In the genomic region with DNA sequence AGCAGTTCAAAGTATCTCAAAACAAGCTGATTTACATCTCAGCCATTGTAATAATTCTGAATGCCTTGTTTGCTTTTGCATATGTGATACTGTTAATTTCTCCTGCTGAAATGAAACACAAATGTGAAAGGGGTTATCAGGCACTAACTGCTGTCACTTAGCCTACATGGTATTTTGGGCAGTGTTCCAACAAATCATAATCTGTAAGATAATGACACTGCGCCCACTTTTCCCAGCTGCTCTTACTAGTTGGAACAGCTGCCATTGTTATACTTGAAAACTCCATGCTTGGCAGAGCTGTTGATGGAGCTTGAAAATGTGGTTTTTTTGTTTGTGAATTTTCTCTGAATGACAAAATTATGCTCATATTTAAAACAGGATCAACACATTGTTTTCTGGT, we compare ENCODE assay signal across 19 mouse cellular contexts.
DNase-seq lines count a peak whose midpoint lies in the region; ATAC-seq and TF ChIP-seq lines count a peak whose summit lies in the region.
"Had no signal": no experiment of that assay in that cellular context is flagged by ENCODE, and none has a peak within 500 bp of the region (broad histone marks: within the 10 kb centered on the region; RNA-seq: fewer than 3 reads in every experiment).

No protein-coding gene starts in this region.

- no peak overlapping the region for H3K4me3 ChIP-seq in embryonic facial prominence, embryonic 14.5 days (ENCODE audit: low read depth, low read length)
- no peak overlapping the region for H3K4me3 ChIP-seq in embryonic facial prominence, embryonic 10.5 days
- H3K4me3 ChIP-seq in lung, embryonic 14.5 days (ENCODE audit: low read depth, low read length): no peak overlapping the region
- H3K4me3 ChIP-seq in kidney, adult 2 months (ENCODE audit: insufficient read depth, low read depth, low read length): no peak overlapping the region
- H3K4me3 ChIP-seq: embryonic facial prominence, embryonic 15.5 days; hindbrain, embryonic 15.5 days; liver, embryonic 15.5 days; megakaryocyte, embryonic 14.5 days; neural tube, embryonic 12.5 days had no signal

- no peak for TF ChIP-seq POLR2A in kidney, adult 2 months (IDR thresholded peaks at IDR 0.05; ENCODE audit: low read depth, low read length)

- 79% methylated on average over 1 of the region's 1 CpGs for WGBS in embryonic facial prominence, embryonic 14.5 days
- 96% methylated on average over 1 of the region's 1 CpGs for WGBS in embryonic facial prominence, embryonic 10.5 days
- WGBS in lung, embryonic 14.5 days: 54% methylated on average over 1 of the region's 1 CpGs
- 98% methylated on average over 1 of the region's 1 CpGs for WGBS in kidney, adult 2 months

- no peak overlapping the region for H3K9ac ChIP-seq in embryonic facial prominence, embryonic 14.5 days (ENCODE audit: low read depth, low read length)
- H3K9ac ChIP-seq in lung, embryonic 14.5 days: no peak overlapping the region
- H3K9ac ChIP-seq: embryonic facial prominence, embryonic 15.5 days; hindbrain, embryonic 15.5 days; liver, embryonic 15.5 days; neural tube, embryonic 12.5 days had no signal

- ATAC-seq in embryonic facial prominence, embryonic 14.5 days (ENCODE audit: low read depth): no peak
- ATAC-seq in lung, embryonic 14.5 days (ENCODE audit: insufficient read depth): no peak; the same call in 1 of the 2 replicates

- H3K9me3 ChIP-seq in embryonic facial prominence, embryonic 14.5 days (ENCODE audit: control insufficient read depth, low read length): no peaks in the 10 kb centered on the region
- H3K9me3 ChIP-seq in embryonic facial prominence, embryonic 10.5 days: no peaks in the 10 kb centered on the region
- no peaks in the 10 kb centered on the region for H3K9me3 ChIP-seq in lung, embryonic 14.5 days (ENCODE audit: low read depth, low read length)
- H3K9me3 ChIP-seq: embryonic facial prominence, embryonic 15.5 days; hindbrain, embryonic 15.5 days; liver, embryonic 15.5 days; megakaryocyte, embryonic 14.5 days; neural tube, embryonic 12.5 days had no signal

- no peaks in the 10 kb centered on the region for H3K27me3 ChIP-seq in embryonic facial prominence, embryonic 14.5 days (replicated peaks; ENCODE audit: control insufficient read depth, insufficient read depth, low read length)
- no peaks in the 10 kb centered on the region for H3K27me3 ChIP-seq in embryonic facial prominence, embryonic 10.5 days (replicated peaks; ENCODE audit: low read depth, poor library complexity, severe bottlenecking)
- no peaks in the 10 kb centered on the region for H3K27me3 ChIP-seq in lung, embryonic 14.5 days (ENCODE audit: insufficient read depth, low read length)
- H3K27me3 ChIP-seq in kidney, adult 2 months (replicated peaks; ENCODE audit: control insufficient read depth, insufficient read depth, low read length): no peaks in the 10 kb centered on the region
- H3K27me3 ChIP-seq: embryonic facial prominence, embryonic 15.5 days; hindbrain, embryonic 15.5 days; liver, embryonic 15.5 days; megakaryocyte, embryonic 14.5 days; neural tube, embryonic 12.5 days had no signal

- no peak overlapping the region for H3K27ac ChIP-seq in embryonic facial prominence, embryonic 14.5 days (replicated peaks; ENCODE audit: low read depth, low read length)
- H3K27ac ChIP-seq in embryonic facial prominence, embryonic 10.5 days (replicated peaks): no peak overlapping the region
- H3K27ac ChIP-seq in lung, embryonic 14.5 days (ENCODE audit: low read depth): no peak overlapping the region
- H3K27ac ChIP-seq in kidney, adult 2 months (ENCODE audit: insufficient read depth, low read depth, low read length): no peak overlapping the region
- H3K27ac ChIP-seq: embryonic facial prominence, embryonic 15.5 days; hindbrain, embryonic 15.5 days; liver, embryonic 15.5 days; neural tube, embryonic 12.5 days had no signal

- peak; percentile 31 for DNase-seq in embryonic facial prominence, embryonic 14.5 days (ENCODE audit: low spot score)
- no peak for DNase-seq in embryonic facial prominence, embryonic 10.5 days (ENCODE audit: low spot score)
- peak; percentile 50 for DNase-seq in lung, embryonic 14.5 days
- no peak for DNase-seq in lung, postnatal 36 days
- DNase-seq in layer of hippocampus, adult 11-12 months (ENCODE audit: low spot score): peak; percentile 68
- peak; percentile 8 to 19 for DNase-seq in layer of hippocampus, postnatal 25 days (ENCODE audit: extremely low spot score in 1 of 2, low spot score in 1 of 2)
- no peak for DNase-seq in kidney, adult 2 months
- DNase-seq in embryo, embryonic 10 days (ENCODE audit: low spot score): no peak
- DNase-seq: cerebellum, adult 2 months; gastrocnemius, postnatal 36 days; kidney, adult 11 months; kidney, postnatal 14 days; lung, postnatal 10 days; thymus, adult 18-20 months had no signal

- no peaks in the 10 kb centered on the region for H3K36me3 ChIP-seq in embryonic facial prominence, embryonic 14.5 days (ENCODE audit: control insufficient read depth, insufficient read depth, low read length)
- no peaks in the 10 kb centered on the region for H3K36me3 ChIP-seq in embryonic facial prominence, embryonic 10.5 days (replicated peaks)
- H3K36me3 ChIP-seq in lung, embryonic 14.5 days (ENCODE audit: insufficient read depth): no peaks in the 10 kb centered on the region
- no peaks in the 10 kb centered on the region for H3K36me3 ChIP-seq in kidney, adult 2 months (ENCODE audit: control insufficient read depth, insufficient read depth, low read length)
- H3K36me3 ChIP-seq: embryonic facial prominence, embryonic 15.5 days; hindbrain, embryonic 15.5 days; liver, embryonic 15.5 days; neural tube, embryonic 12.5 days had no signal

- H3K4me1 ChIP-seq in embryonic facial prominence, embryonic 14.5 days (ENCODE audit: control insufficient read depth, insufficient read depth, low read length): no peaks in the 10 kb centered on the region
- H3K4me1 ChIP-seq in embryonic facial prominence, embryonic 10.5 days: no peaks in the 10 kb centered on the region
- no peaks in the 10 kb centered on the region for H3K4me1 ChIP-seq in lung, embryonic 14.5 days (ENCODE audit: insufficient read depth)
- no peaks in the 10 kb centered on the region for H3K4me1 ChIP-seq in kidney, adult 2 months (ENCODE audit: control insufficient read depth, insufficient read depth, low read length)
- H3K4me1 ChIP-seq: embryonic facial prominence, embryonic 15.5 days; hindbrain, embryonic 15.5 days; liver, embryonic 15.5 days; megakaryocyte, embryonic 14.5 days; neural tube, embryonic 12.5 days had no signal

- H3K4me2 ChIP-seq in embryonic facial prominence, embryonic 14.5 days (ENCODE audit: low read depth, low read length): no peak overlapping the region
- H3K4me2 ChIP-seq in lung, embryonic 14.5 days: no peak overlapping the region
- H3K4me2 ChIP-seq: embryonic facial prominence, embryonic 15.5 days; hindbrain, embryonic 15.5 days; liver, embryonic 15.5 days; neural tube, embryonic 12.5 days had no signal

- no peak for TF ChIP-seq CTCF in lung, embryonic 14.5 days (IDR thresholded peaks at IDR 0.05; ENCODE audit: low read depth)
- TF ChIP-seq CTCF in kidney, adult 2 months (conservative IDR thresholded peaks at IDR 0.05; ENCODE audit: insufficient read depth, insufficient read length, low read depth, low read length): no peak

Comparison
In these comparisons a context has a peak if more than half of its experiments do, and no peak if none do; other contexts are left out.
1. DNase-seq: peak in embryonic facial prominence, embryonic 14.5 days (single experiment), lung, embryonic 14.5 days (single experiment), layer of hippocampus, adult 11-12 months (single experiment) and layer of hippocampus, postnatal 25 days (2 of 2); none in embryonic facial prominence, embryonic 10.5 days (single experiment), lung, postnatal 36 days (single experiment), kidney, adult 2 months (single experiment) and embryo, embryonic 10 days (single experiment).